In the genomic region with DNA sequence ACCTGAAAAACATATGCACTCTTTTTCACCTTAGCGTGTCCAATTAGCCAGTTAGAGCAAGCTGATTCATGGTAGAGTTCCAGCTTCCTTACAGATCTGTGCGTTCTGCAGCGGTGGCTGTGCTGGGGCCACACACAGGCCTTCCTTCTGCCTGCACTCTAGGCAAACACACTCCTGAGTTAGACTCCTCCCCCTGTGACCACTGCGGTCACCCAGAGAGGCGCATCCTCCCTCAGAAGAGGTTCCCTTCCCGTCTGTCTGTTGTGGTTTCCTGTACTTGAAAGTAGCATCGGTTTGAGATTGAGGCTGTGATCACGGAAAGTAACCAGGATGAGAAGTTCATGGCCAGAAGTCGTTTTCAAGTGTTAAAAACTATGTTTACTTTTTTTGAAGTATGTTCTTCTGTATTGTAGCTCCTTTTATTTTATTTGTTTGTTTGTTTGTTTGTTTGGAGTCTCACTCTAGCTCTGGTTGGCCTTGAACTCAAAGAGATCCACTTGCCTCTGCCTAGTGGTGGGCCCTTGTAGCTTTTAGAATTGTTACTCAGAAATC, we compare ENCODE assay signal across 8 mouse cellular contexts.
DNase-seq lines count a peak whose midpoint lies in the region; ATAC-seq and TF ChIP-seq lines count a peak whose summit lies in the region.

No protein-coding gene starts in this region.

- TF ChIP-seq POLR2A in CH12.LX (IDR thresholded peaks at IDR 0.05; ENCODE audit: low read depth, low read length), result peak; percentile 47

- peaks cover 54% of the 10 kb centered on the region for H3K4me1 ChIP-seq in forebrain, embryonic 10.5 days
- peaks cover 8% of the 10 kb centered on the region; the same call in 1 of the 2 replicates for H3K4me1 ChIP-seq in forebrain, embryonic 13.5 days
- H3K4me1 ChIP-seq in CH12.LX (ENCODE audit: control insufficient read depth in 1 of 2, insufficient read depth in 2 of 2), result peaks cover 16 to 50% of the 10 kb centered on the region in 2 experiments
- H3K4me1 ChIP-seq in liver, embryonic 11.5 days (replicated peaks; ENCODE audit: control insufficient read depth, insufficient read depth, low read length), result peaks cover 38% of the 10 kb centered on the region

- H3K79me2 ChIP-seq in CH12.LX (replicated peaks; ENCODE audit: control insufficient read depth, extremely low read depth, insufficient read depth, poor library complexity, severe bottlenecking), result no peaks in the 10 kb centered on the region

- H3K4me2 ChIP-seq in forebrain, embryonic 13.5 days, result no peak overlapping the region
- peak overlapping the region; percentile 2; the same call in 1 of the 2 replicates for H3K4me2 ChIP-seq in CH12.LX (ENCODE audit: insufficient read depth, low read depth, poor library complexity, severe bottlenecking)
- H3K4me2 ChIP-seq in liver, embryonic 11.5 days, result no peak overlapping the region

- H3K9me3 ChIP-seq in forebrain, embryonic 10.5 days, result no peaks in the 10 kb centered on the region
- H3K9me3 ChIP-seq in forebrain, embryonic 13.5 days (replicated peaks), result no peaks in the 10 kb centered on the region
- no peaks in the 10 kb centered on the region for H3K9me3 ChIP-seq in CH12.LX (replicated peaks; ENCODE audit: low read length)
- no peaks in the 10 kb centered on the region for H3K9me3 ChIP-seq in liver, embryonic 11.5 days (ENCODE audit: control insufficient read depth, low read length)

- DNase-seq in forebrain, embryonic 10.5 days (ENCODE audit: extremely low spot score, low spot score), result no peak
- DNase-seq in CH12.LX (ENCODE audit: extremely low read depth) (peak; percentile 98), MN1 (ENCODE audit: low spot score) (no peak)
- DNase-seq in liver, embryonic 11.5 days (ENCODE audit: low spot score), result no peak
- peak; percentile 37 for DNase-seq in skeletal muscle tissue, adult 2 months (ENCODE audit: low read depth, low spot score)
- DNase-seq in embryo, embryonic 10 days (ENCODE audit: low spot score), result no peak
- no peak for DNase-seq in adrenal gland, postnatal 4 days (ENCODE audit: low spot score in 2 of 2)

- peak; percentile 89 for TF ChIP-seq EP300 in CH12.LX (IDR thresholded peaks at IDR 0.05; ENCODE audit: low read length)

- peaks cover 73% of the 10 kb centered on the region for H3K36me3 ChIP-seq in forebrain, embryonic 10.5 days (replicated peaks)
- H3K36me3 ChIP-seq in forebrain, embryonic 13.5 days (ENCODE audit: poor library complexity, severe bottlenecking), result peaks cover 61% of the 10 kb centered on the region
- H3K36me3 ChIP-seq in CH12.LX (replicated peaks in 1 of 2; ENCODE audit: control insufficient read depth in 1 of 2, insufficient read depth in 1 of 2, low read length in 1 of 2), result peaks cover 38 to 53% of the 10 kb centered on the region in 2 experiments
- peaks cover 19% of the 10 kb centered on the region for H3K36me3 ChIP-seq in liver, embryonic 11.5 days (ENCODE audit: control insufficient read depth, insufficient read depth, low read length)

- H3K27me3 ChIP-seq in forebrain, embryonic 10.5 days (ENCODE audit: poor library complexity, severe bottlenecking), result no peaks in the 10 kb centered on the region
- H3K27me3 ChIP-seq in forebrain, embryonic 13.5 days, result no peaks in the 10 kb centered on the region
- H3K27me3 ChIP-seq in CH12.LX (replicated peaks), result no peaks in the 10 kb centered on the region
- no peaks in the 10 kb centered on the region for H3K27me3 ChIP-seq in liver, embryonic 11.5 days (replicated peaks; ENCODE audit: control insufficient read depth, insufficient read depth, low read length)

- 0 out of 2 replicates have a peak overlapping the region, but pooled peaks have one; percentile 64 for H3K27ac ChIP-seq in forebrain, embryonic 10.5 days
- no peak overlapping the region for H3K27ac ChIP-seq in forebrain, embryonic 13.5 days
- H3K27ac ChIP-seq in CH12.LX (ENCODE audit: insufficient read depth, low read depth), result no peak overlapping the region
- no peak overlapping the region for H3K27ac ChIP-seq in liver, embryonic 11.5 days (ENCODE audit: low read depth, low read length)

- dilution Hi-C loops in CH12.LX (cut with MboI; ENCODE audit: extremely low pct_ligation_motif_present, extremely low pct_unique_long_range_greater_than_20kb, low sequenced_read_pairs), result no loop called here

- WGBS in forebrain, embryonic 10.5 days, result 76% methylated on average over 9 of the region's 9 CpGs
- 73% methylated on average over 9 of the region's 9 CpGs for WGBS in forebrain, embryonic 13.5 days
- WGBS in liver, embryonic 11.5 days, result 33% methylated on average over 9 of the region's 9 CpGs

- in situ Hi-C loops in CH12.LX (cut with MboI; ENCODE audit: low pct_ligation_motif_present, low pct_unique_long_range_greater_than_20kb, low sequenced_read_pairs), result no loop called here

- H3K4me3 ChIP-seq in forebrain, embryonic 10.5 days, result no peak overlapping the region
- H3K4me3 ChIP-seq in forebrain, embryonic 13.5 days, result no peak overlapping the region
- H3K4me3 ChIP-seq in CH12.LX (replicated peaks in 1 of 3; ENCODE audit: low read depth in 2 of 3, low read length in 2 of 3, poor library complexity in 1 of 3), result no peak overlapping the region
- no peak overlapping the region for H3K4me3 ChIP-seq in liver, embryonic 11.5 days (ENCODE audit: low read depth, low read length)

- no peak overlapping the region for H3K9ac ChIP-seq in forebrain, embryonic 13.5 days
- no peak overlapping the region for H3K9ac ChIP-seq in CH12.LX (ENCODE audit: insufficient read depth, low read depth)
- no peak overlapping the region for H3K9ac ChIP-seq in liver, embryonic 11.5 days (ENCODE audit: low read depth, low read length)

- ATAC-seq in forebrain, embryonic 13.5 days, result no peak
- ATAC-seq in liver, embryonic 11.5 days (replicated peaks; ENCODE audit: low FRiP score), result peak; percentile 69

- no peak for TF ChIP-seq CTCF in CH12.LX (conservative IDR thresholded peaks at IDR 0.05 in 1 of 2, IDR thresholded peaks at IDR 0.05 in 1 of 2; ENCODE audit: low read depth in 2 of 2, low read length in 2 of 2)

- TF ChIP-seq RAD21 in CH12.LX (IDR thresholded peaks at IDR 0.05; ENCODE audit: low read depth, low read length), result peak; percentile 24

TF ChIP-seq in CH12.LX, 34 proteins besides CTCF, POLR2A, EP300 and RAD21 (continues in another document):
- TF ChIP-seq SMC3 (IDR thresholded peaks at IDR 0.05; ENCODE audit: low read depth, low read length), result peak; percentile 48
- TF ChIP-seq MYC (IDR thresholded peaks at IDR 0.05; ENCODE audit: low read depth, low read length), result peak; percentile 63; the same call in 1 of the 2 replicates
- TF ChIP-seq JUND (conservative IDR thresholded peaks at IDR 0.05; ENCODE audit: low read depth, low read length), result peak; percentile 70
- TF ChIP-seq GABPA (IDR thresholded peaks at IDR 0.05; ENCODE audit: insufficient replicate concordance, low read depth, low read length), result no peak
- TF ChIP-seq MAX (IDR thresholded peaks at IDR 0.05; ENCODE audit: low read length), result peak; percentile 25; the same call in 1 of the 2 replicates
- TF ChIP-seq MEF2A (IDR thresholded peaks at IDR 0.05; ENCODE audit: borderline replicate concordance, low read depth, low read length), result peak; percentile 91
- TF ChIP-seq ZMIZ1 (IDR thresholded peaks at IDR 0.05; ENCODE audit: low read depth, low read length), result no peak
- TF ChIP-seq PAX5 (IDR thresholded peaks at IDR 0.05; ENCODE audit: low read length), result no peak
- peak; percentile 86 for TF ChIP-seq MAFK (IDR thresholded peaks at IDR 0.05; ENCODE audit: insufficient replicate concordance, low read length)
- TF ChIP-seq CHD1 (IDR thresholded peaks at IDR 0.05; ENCODE audit: low read depth, low read length), result no peak; the same call in 1 of the 2 replicates
- peak; percentile 82 for TF ChIP-seq TCF12 (IDR thresholded peaks at IDR 0.05; ENCODE audit: low read depth, low read length)
- TF ChIP-seq CHD2 (IDR thresholded peaks at IDR 0.05; ENCODE audit: low read length), result peak; percentile 63; the same call in 1 of the 2 replicates
- no peak for TF ChIP-seq POLR2AphosphoS2 (IDR thresholded peaks at IDR 0.05; ENCODE audit: low read depth, low read length)
- no peak for TF ChIP-seq ZKSCAN1 (IDR thresholded peaks at IDR 0.05; ENCODE audit: borderline replicate concordance, low read depth, low read length)
- TF ChIP-seq NRF1 (IDR thresholded peaks at IDR 0.05; ENCODE audit: low read depth, low read length), result peak; percentile 55
- TF ChIP-seq NELFE (IDR thresholded peaks at IDR 0.05; ENCODE audit: low read depth, low read length), result 0 out of 2 replicates have a peak, but pooled peaks have one; percentile 45
- peak; percentile 88 for TF ChIP-seq ETS1 (conservative IDR thresholded peaks at IDR 0.05; ENCODE audit: low read depth, low read length)
- TF ChIP-seq ELF1 (IDR thresholded peaks at IDR 0.05; ENCODE audit: low read depth, low read length), result peak; percentile 49; the same call in 1 of the 2 replicates
- no peak for TF ChIP-seq USF2 (conservative IDR thresholded peaks at IDR 0.05; ENCODE audit: low read depth, low read length)
- 0 out of 2 replicates have a peak, but pooled peaks have one; percentile 58 for TF ChIP-seq E2F4 (IDR thresholded peaks at IDR 0.05; ENCODE audit: insufficient replicate concordance, low read depth, low read length)
- TF ChIP-seq USF1 (IDR thresholded peaks at IDR 0.05; ENCODE audit: low read depth, low read length), result no peak
- TF ChIP-seq UBTF (IDR thresholded peaks at IDR 0.05; ENCODE audit: low read depth, low read length), result no peak
- peak; percentile 88 for TF ChIP-seq IRF4 (IDR thresholded peaks at IDR 0.05; ENCODE audit: low read depth, low read length)
- TF ChIP-seq RCOR1 (conservative IDR thresholded peaks at IDR 0.05; ENCODE audit: low read depth, low read length), result peak; percentile 86
- no peak; the same call in 1 of the 2 replicates for TF ChIP-seq MXI1 (IDR thresholded peaks at IDR 0.05; ENCODE audit: low read depth, low read length)
- TF ChIP-seq HCFC1 (IDR thresholded peaks at IDR 0.05; ENCODE audit: low read depth, low read length), result peak; percentile 54
- peak; percentile 86 for TF ChIP-seq BHLHE40 (IDR thresholded peaks at IDR 0.05; ENCODE audit: low read depth, low read length)
- no peak for TF ChIP-seq ZC3H11A (IDR thresholded peaks at IDR 0.05; ENCODE audit: low read depth, low read length)
- TF ChIP-seq ZNF384 (IDR thresholded peaks at IDR 0.05; ENCODE audit: low read depth, low read length), result peak; percentile 32; the same call in 1 of the 2 replicates
- peak; percentile 64; the same call in 1 of the 2 replicates for TF ChIP-seq MAZ (IDR thresholded peaks at IDR 0.05; ENCODE audit: low read depth, low read length)
- TF ChIP-seq TBP (conservative IDR thresholded peaks at IDR 0.05; ENCODE audit: low read depth, low read length), result 0 out of 2 replicates have a peak, but pooled peaks have one; percentile 52
- TF ChIP-seq SIN3A (IDR thresholded peaks at IDR 0.05; ENCODE audit: low read length), result peak; percentile 85
- no peak for TF ChIP-seq KAT2A (IDR thresholded peaks at IDR 0.05; ENCODE audit: insufficient replicate concordance, low read length)

Comparison
In these comparisons a context has a peak if more than half of its experiments do, and no peak if none do; other contexts are left out.
1. DNase-seq: peak in CH12.LX (single experiment) and skeletal muscle tissue, adult 2 months (single experiment); none in forebrain, embryonic 10.5 days (single experiment), liver, embryonic 11.5 days (single experiment), embryo, embryonic 10 days (single experiment), adrenal gland, postnatal 4 days (0 of 2) and MN1 (single experiment).